Mouse (Mus musculus): ENCODE measurements around the gene Ctnnal1. TPM values are rescaled to one million over a fixed set of nuclear protein-coding genes. Genes with fewer than 3 reads are reported as not detected.
"Not testable (repeated sequence)": the region's sequence is repeated elsewhere in the genome, so short reads cannot be mapped to it uniquely, and the experiment has no call there.

Gene Ctnnal1
- polyA plus RNA-seq, 1 experiment from 2014 or later = 23.4 TPM

GRCm38 (mm10) chr4:56888483-56888882 is 23.5 kb upstream of the Ctnnal1 start:
- no peaks in the 10 kb centered on the region for H3K4me1 ChIP-seq
- H3K36me3 ChIP-seq = peaks cover 40% of the 10 kb centered on the region
- no peak overlapping the region for H3K27ac ChIP-seq
- no peak overlapping the region for H3K4me3 ChIP-seq
- no peaks in the 10 kb centered on the region for H3K27me3 ChIP-seq
- ATAC-seq (ENCODE audit: low FRiP score) = no peak
- no peaks in the 10 kb centered on the region for H3K9me3 ChIP-seq (replicated peaks)
- H3K4me2 ChIP-seq (replicated peaks) = no peak overlapping the region
- 90% methylated on average over 5 of the region's 5 CpGs for WGBS
- H3K9ac ChIP-seq = no peak overlapping the region

DNA sequence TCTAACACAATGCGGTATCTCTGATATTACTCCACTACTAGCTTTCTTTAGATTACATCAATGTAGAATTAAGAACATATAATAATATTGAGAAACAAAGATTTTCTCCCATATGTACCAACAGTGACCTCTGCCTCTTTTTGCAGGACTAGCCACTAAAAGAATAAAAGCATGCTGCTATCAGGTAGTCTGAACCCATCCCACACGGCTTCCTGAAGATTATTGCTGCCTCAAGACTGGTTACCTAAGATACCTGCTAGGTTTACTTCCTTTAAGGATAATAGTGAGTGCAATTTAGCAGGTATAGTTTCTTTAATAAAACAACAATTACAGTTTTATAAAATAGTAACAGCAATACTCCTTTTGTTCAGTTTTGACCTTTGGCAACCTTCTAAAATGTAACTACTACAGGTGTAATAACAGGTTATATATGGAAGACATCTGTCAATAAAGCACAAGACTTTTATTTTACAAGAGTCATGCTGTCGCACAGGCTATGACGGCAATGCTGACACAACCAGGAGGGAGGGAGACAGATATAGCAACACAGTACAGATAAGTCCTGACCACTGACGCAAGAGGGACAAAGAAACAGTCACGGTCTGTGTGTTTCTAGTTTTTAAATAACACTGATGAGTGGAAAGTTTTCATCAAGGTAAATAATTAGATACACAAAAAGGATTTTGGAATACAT is 21.4 kb upstream of the Ctnnal1 start:
- Histone ChIP-seq H3K9me3 (replicated peaks) (no peaks in the 10 kb centered on the region), H3K27ac (no peak overlapping the region), H3K4me3 (no peak overlapping the region), H3K27me3 (no peaks in the 10 kb centered on the region), H3K4me1 (no peaks in the 10 kb centered on the region), H3K4me2 (replicated peaks) (no peak overlapping the region), H3K36me3 (peaks cover 44% of the 10 kb centered on the region), H3K9ac (no peak overlapping the region)
- WGBS = 94% methylated on average over 6 of the region's 6 CpGs
- no peak for ATAC-seq (ENCODE audit: low FRiP score)

DNA sequence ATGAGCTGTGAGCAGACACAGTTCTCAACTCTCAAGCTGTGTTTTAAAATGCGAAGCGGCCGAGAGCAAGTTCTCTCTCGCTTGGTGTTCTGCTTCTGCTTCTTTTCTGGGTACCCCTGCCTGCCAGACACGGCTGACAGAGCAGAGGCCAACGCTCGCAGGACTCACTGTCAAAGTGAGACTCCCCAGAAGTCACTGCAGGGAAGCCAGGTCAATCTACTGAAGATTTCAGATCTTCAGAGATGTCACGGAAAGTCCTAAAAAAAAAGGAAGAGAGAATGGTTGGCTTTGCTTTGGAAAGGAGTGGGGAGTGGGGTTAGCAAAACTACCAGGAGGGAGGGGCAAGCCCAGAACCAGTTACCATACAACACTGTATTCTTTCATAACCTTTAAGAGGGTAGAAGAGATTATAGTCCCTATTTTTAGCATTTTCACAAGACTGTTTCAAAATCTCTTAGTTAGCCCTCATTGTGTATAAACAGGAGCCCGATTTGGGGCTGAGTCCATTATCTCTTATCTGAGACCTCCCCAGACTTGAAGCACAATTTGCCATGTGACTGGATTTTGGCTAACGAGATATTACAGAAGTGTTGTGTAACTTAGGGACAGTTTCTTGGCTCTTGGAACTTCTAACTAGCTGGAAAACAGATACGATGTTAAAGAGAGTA is 15.2 kb upstream of the Ctnnal1 start:
- no peak overlapping the region for H3K27ac ChIP-seq
- no peak overlapping the region for H3K9ac ChIP-seq
- no peaks in the 10 kb centered on the region for H3K9me3 ChIP-seq (replicated peaks)
- no peak overlapping the region for H3K4me3 ChIP-seq
- H3K27me3 ChIP-seq = no peaks in the 10 kb centered on the region
- ATAC-seq (ENCODE audit: low FRiP score) = no peak
- no peak overlapping the region for H3K4me2 ChIP-seq (replicated peaks)
- H3K36me3 ChIP-seq = peaks cover 32% of the 10 kb centered on the region
- WGBS = 86% methylated on average over 11 of the region's 11 CpGs
- no peaks in the 10 kb centered on the region for H3K4me1 ChIP-seq

DNA sequence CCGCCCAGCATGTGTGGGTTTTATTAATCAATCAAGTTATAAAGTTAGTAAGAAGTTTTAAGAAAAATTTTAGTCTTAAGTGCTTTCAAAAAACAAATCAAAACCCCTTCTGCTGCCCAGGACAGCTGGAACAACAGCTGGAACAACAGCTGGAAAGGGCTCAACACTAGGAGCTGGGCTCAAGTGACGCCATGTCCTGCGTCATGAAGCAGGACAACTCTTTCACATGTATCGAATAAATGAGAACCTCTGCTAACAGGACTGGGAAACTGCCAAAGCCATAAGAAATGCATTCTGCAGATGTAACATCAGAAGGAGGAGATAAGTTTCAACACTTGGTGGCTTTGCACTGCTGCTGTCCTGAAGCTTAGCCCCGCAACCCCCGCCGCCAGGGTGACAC is 14.0 kb upstream of the Ctnnal1 start:
- H3K27ac ChIP-seq = no peak overlapping the region
- peaks cover 28% of the 10 kb centered on the region for H3K36me3 ChIP-seq
- no peak overlapping the region for H3K9ac ChIP-seq
- H3K4me3 ChIP-seq = no peak overlapping the region
- H3K27me3 ChIP-seq = no peaks in the 10 kb centered on the region
- no peaks in the 10 kb centered on the region for H3K9me3 ChIP-seq (replicated peaks)
- H3K4me1 ChIP-seq = no peaks in the 10 kb centered on the region
- no peak overlapping the region for H3K4me2 ChIP-seq (replicated peaks)
- ATAC-seq (ENCODE audit: low FRiP score) = no peak
- WGBS = 96% methylated on average over 7 of the region's 7 CpGs

GRCm38 (mm10) chr4:56870541-56870940 is 5.6 kb upstream of the Ctnnal1 start:
- not testable (repeated sequence) for ATAC-seq (ENCODE audit: low FRiP score); H3K4me1 ChIP-seq; H3K4me2 ChIP-seq (replicated peaks); H3K27me3 ChIP-seq; H3K4me3 ChIP-seq; H3K9ac ChIP-seq; H3K27ac ChIP-seq; H3K9me3 ChIP-seq (replicated peaks)
- H3K36me3 ChIP-seq = peaks cover 13% of the 10 kb centered on the region
- 93% methylated on average over 11 of the region's 11 CpGs for WGBS

DNA sequence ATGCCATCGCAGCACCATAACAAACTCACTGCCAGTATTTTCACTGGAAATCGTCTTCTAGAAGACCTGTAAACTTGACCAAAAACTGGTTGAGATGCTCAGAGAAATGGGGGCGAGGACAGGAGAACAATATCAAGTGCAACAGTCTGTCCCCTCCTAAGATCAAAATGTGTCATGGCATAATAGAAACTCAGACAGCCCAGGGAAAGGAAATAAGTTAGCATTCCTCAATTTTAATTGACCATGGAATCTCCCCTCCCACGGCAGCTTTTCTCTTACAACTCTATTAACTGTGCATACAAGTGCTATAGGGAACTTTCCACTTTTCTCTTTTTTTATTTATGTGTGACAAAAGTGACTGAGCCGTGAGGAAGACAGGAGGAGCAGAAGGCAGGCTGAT is 2.8 kb upstream of the Ctnnal1 start:
- Histone ChIP-seq H3K36me3 (0 out of 2 replicates have a peak, but pooled peaks cover 3% of the 10 kb centered on the region), H3K4me1 (peaks cover 15% of the 10 kb centered on the region), H3K27me3 (no peaks in the 10 kb centered on the region), H3K4me3 (no peak overlapping the region), H3K9ac (no peak overlapping the region), H3K9me3 (replicated peaks) (no peaks in the 10 kb centered on the region), H3K27ac (no peak overlapping the region), H3K4me2 (replicated peaks) (no peak overlapping the region)
- 77% methylated on average over 5 of the region's 5 CpGs for WGBS
- ATAC-seq (ENCODE audit: low FRiP score) = no peak

DNA sequence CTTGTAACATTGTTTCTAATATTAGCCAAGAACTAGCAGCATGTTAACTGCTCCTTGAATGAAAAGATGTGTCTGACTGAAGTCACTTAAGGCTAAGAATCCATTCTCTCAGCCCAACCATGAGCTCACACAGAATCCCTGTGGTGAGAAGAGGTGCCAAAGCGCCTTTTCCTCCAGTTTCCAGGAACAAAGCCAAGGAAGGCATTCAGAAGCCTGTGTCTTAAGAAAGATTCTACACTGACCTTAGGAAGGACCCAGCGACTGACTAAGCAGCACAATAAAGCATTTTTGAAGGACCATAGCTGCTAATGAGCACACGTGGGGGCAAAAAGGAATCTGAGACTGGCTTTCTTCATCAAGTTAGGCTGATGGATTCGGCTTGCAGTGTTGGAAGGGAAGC is 983 bp upstream of the Ctnnal1 start:
- Histone ChIP-seq H3K27me3 (no peaks in the 10 kb centered on the region), H3K4me1 (peaks cover 15% of the 10 kb centered on the region), H3K9me3 (replicated peaks) (no peaks in the 10 kb centered on the region), H3K4me3 (no peak overlapping the region), H3K27ac (no peak overlapping the region), H3K4me2 (replicated peaks) (no peak overlapping the region), H3K36me3 (0 out of 2 replicates have a peak, but pooled peaks cover under 1% of the 10 kb centered on the region), H3K9ac (no peak overlapping the region)
- ATAC-seq (ENCODE audit: low FRiP score) = no peak
- WGBS = 55% methylated on average over 4 of the region's 4 CpGs

DNA sequence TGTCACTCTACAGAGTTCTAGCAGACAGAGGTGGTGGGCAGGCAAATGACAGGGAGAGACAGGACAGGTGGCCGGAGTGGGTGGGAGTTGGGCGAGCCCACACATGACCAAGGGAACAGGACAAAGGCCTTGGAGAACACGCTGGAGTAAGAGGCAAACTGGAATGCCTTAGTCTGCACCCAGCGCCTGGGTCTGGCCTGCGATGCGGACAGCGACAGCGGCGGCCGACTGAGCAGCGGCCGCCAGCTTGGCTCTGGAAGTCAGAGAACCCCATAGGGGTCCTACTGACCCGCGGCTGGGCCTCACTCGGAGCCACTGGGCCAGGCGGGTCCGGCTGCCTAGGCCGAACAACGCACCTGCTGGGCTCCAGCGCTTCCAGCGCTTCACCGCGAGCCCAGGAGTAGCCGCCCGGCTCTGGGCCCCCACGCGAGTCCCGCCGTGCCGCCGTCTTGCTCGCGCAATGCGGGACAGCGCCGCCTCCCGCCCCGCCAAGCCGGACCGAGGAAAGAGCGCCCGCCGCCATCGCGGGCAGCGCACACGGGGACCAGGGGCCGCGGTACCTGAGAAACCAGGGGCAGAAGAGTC is 479 bp downstream of the Ctnnal1 start:
- Histone ChIP-seq H3K4me2 (replicated peaks) (peak overlapping the region; percentile 72), H3K36me3 (no peaks in the 10 kb centered on the region), H3K9me3 (replicated peaks) (no peaks in the 10 kb centered on the region), H3K27me3 (no peaks in the 10 kb centered on the region), H3K4me3 (peak overlapping the region; percentile 70), H3K4me1 (peaks cover 15% of the 10 kb centered on the region), H3K27ac (peak overlapping the region; percentile 80), H3K9ac (peak overlapping the region; percentile 88)
- WGBS = under 1% methylated on average over 48 of the region's 49 CpGs
- ATAC-seq (ENCODE audit: low FRiP score) = peak; percentile 85

DNA sequence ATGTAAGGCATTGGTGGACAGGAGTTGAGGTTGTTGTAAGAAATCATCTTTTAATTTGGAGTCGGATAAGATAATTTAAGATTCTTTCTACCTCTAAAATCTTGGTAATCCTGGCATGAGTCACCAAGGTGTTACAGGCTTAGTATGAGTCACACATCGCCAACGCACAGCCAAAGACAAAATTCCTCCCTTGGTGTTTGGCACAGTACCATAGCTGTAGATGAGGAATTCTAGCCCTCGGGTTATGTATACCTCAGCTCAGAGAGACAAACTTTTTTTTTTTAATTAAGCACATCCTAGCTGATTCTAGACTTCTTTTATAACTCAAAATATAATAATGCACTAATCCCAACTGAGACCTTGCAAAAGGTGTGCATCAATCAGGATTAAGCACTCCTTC is 972 bp downstream of the Ctnnal1 start:
- Histone ChIP-seq H3K9me3 (replicated peaks) (no peaks in the 10 kb centered on the region), H3K4me2 (replicated peaks) (peak overlapping the region; percentile 72), H3K27me3 (no peaks in the 10 kb centered on the region), H3K9ac (peak overlapping the region; percentile 88), H3K27ac (peak overlapping the region; percentile 80; the same call in 1 of the 2 replicates), H3K36me3 (no peaks in the 10 kb centered on the region), H3K4me1 (peaks cover 15% of the 10 kb centered on the region), H3K4me3 (peak overlapping the region; percentile 70)
- 63% methylated on average over 4 of the region's 4 CpGs for WGBS
- no peak for ATAC-seq (ENCODE audit: low FRiP score)

GRCm38 (mm10) chr4:56861551-56861950 is 3.4 kb downstream of the Ctnnal1 start:
- 98% methylated on average over 4 of the region's 4 CpGs for WGBS

GRCm38 (mm10) chr4:56858733-56859132 is 6.3 kb downstream of the Ctnnal1 start:
- Histone ChIP-seq H3K9ac (no peak overlapping the region), H3K4me3 (no peak overlapping the region), H3K9me3 (replicated peaks) (no peaks in the 10 kb centered on the region), H3K27ac (no peak overlapping the region), H3K36me3 (no peaks in the 10 kb centered on the region), H3K4me1 (peaks cover 5% of the 10 kb centered on the region), H3K4me2 (replicated peaks) (no peak overlapping the region), H3K27me3 (no peaks in the 10 kb centered on the region)
- ATAC-seq (ENCODE audit: low FRiP score) = no peak
- WGBS = 78% methylated on average over 9 of the region's 9 CpGs

More at GRCm38 (mm10) chr4:56861551-56861950, 3.4 kb downstream of the Ctnnal1 start:
- Histone ChIP-seq H3K4me3 (no peak overlapping the region), H3K9ac (no peak overlapping the region), H3K4me2 (replicated peaks) (no peak overlapping the region), H3K36me3 (no peaks in the 10 kb centered on the region), H3K9me3 (replicated peaks) (no peaks in the 10 kb centered on the region), H3K27me3 (no peaks in the 10 kb centered on the region), H3K4me1 (peaks cover 15% of the 10 kb centered on the region), H3K27ac (no peak overlapping the region)
- no peak for ATAC-seq (ENCODE audit: low FRiP score)

GRCm38 (mm10) chr4:56856371-56856949 is 8.5 kb downstream of the Ctnnal1 start:
- H3K4me1 ChIP-seq = no peaks in the 10 kb centered on the region
- no peak overlapping the region for H3K27ac ChIP-seq
- H3K9ac ChIP-seq = no peak overlapping the region
- 90% methylated on average over 8 of the region's 8 CpGs for WGBS
- no peaks in the 10 kb centered on the region for H3K36me3 ChIP-seq
- no peak for ATAC-seq (ENCODE audit: low FRiP score)
- H3K4me3 ChIP-seq = no peak overlapping the region
- no peaks in the 10 kb centered on the region for H3K9me3 ChIP-seq (replicated peaks)
- no peak overlapping the region for H3K4me2 ChIP-seq (replicated peaks)
- no peaks in the 10 kb centered on the region for H3K27me3 ChIP-seq
